Mouse (Mus musculus) heart, embryonic 16.5 days (tissue): ENCODE measurements around the gene Tcam1. TPM values are rescaled to one million over a fixed set of nuclear protein-coding genes. Genes with fewer than 3 reads are reported as not detected.
A peak's percentile ranks its signal among the peaks of the same experiment; 100 is the strongest.

Experiments used
- ATAC-seq: fragments of 200-750 bp; cut with Nextera tagmentation; replicated peaks from 2 replicates; pipeline ENCODE4 v1.8.0; 2017; ENCODE audit warnings: moderate number of reproducible peaks; ENCODE audit not compliant: insufficient read depth, low FRiP score; ENCODE audit errors: extremely low read depth
- H3K27ac ChIP-seq: fragments of 300-500 bp; sonication (generic); 2 replicates; pipeline ENCODE4 v1.5.1; 2014; ENCODE audit warnings: mild to moderate bottlenecking, low read length, control low read depth, moderate library complexity
- H3K27me3 ChIP-seq: fragments of 300-500 bp; sonication (generic); 2 replicates; pipeline ENCODE4 v1.6.1; 2014; ENCODE audit warnings: low read length, mixed read lengths; ENCODE audit not compliant: control insufficient read depth, insufficient read depth
- H3K36me3 ChIP-seq: fragments of 300-500 bp; sonication (generic); 2 replicates; pipeline ENCODE4 v1.6.1; 2014; ENCODE audit not compliant: control insufficient read depth, insufficient read depth
- H3K4me1 ChIP-seq: fragments of 300-500 bp; sonication (generic); 2 replicates; pipeline ENCODE4 v1.6.1; 2014; ENCODE audit warnings: low read length, mixed read lengths; ENCODE audit not compliant: control insufficient read depth, insufficient read depth
- H3K4me2 ChIP-seq: fragments of 300-500 bp; sonication (generic); 2 replicates; pipeline ENCODE4 v1.6.1; 2014; ENCODE audit warnings: low read depth, mild to moderate bottlenecking, control low read depth, low read length
- H3K4me3 ChIP-seq: fragments of 300-500 bp; sonication (generic); 2 replicates; pipeline ENCODE4 v1.5.1; 2014; ENCODE audit warnings: mild to moderate bottlenecking, control low read depth, low read length
- H3K9ac ChIP-seq: fragments of 300-500 bp; sonication (generic); 2 replicates; pipeline ENCODE4 v1.6.1; 2014; ENCODE audit warnings: low read length, control low read depth
- H3K9me3 ChIP-seq: fragments of 300-500 bp; sonication (generic); replicated peaks from 2 replicates; pipeline ENCODE4 v1.6.1; 2016; ENCODE audit warnings: low read length; ENCODE audit not compliant: control insufficient read depth
- WGBS: fragments of 180-500 bp; shearing (Covaris S2); extraction: QIAGEN DNeasy Blood & Tissue Kit; methylation state at CpG from one replicate; pipeline ENCODE4 v1.1.7; 2014; 5-methylcytosine and 5-hydroxymethylcytosine counted together
- polyA plus RNA-seq: library from polyadenylated mRNA; unstranded; fragments of >200 nt; fragmentation: Nextera tagmentation; extraction: Ambion mirVana; gene quantifications from 2 replicates; pipeline ENCODE4 v1.2.1, GENCODE M21; 2015

Gene Tcam1
- polyA plus RNA-seq, 1 experiment from 2014 or later, result 0.05 TPM

GRCm38 (mm10) chr11:106286206-106286605 is 9.7 kb downstream of the Tcam1 start:
- no peak for ATAC-seq
- Histone ChIP-seq H3K27me3 (no peaks in the 10 kb centered on the region), H3K9me3 (no peaks in the 10 kb centered on the region), H3K27ac (no peak overlapping the region), H3K4me2 (no peak overlapping the region), H3K36me3 (no peaks in the 10 kb centered on the region), H3K4me1 (peaks cover 5% of the 10 kb centered on the region; the same call in 1 of the 2 replicates), H3K9ac (no peak overlapping the region), H3K4me3 (no peak overlapping the region)
- 73% methylated on average over 7 of the region's 7 CpGs for WGBS

GRCm38 (mm10) chr11:106286987-106287386 is 10.5 kb downstream of the Tcam1 start:
- Histone ChIP-seq H3K27me3 (no peaks in the 10 kb centered on the region), H3K4me3 (no peak overlapping the region), H3K27ac (no peak overlapping the region), H3K4me1 (peaks cover 5% of the 10 kb centered on the region; the same call in 1 of the 2 replicates), H3K9me3 (no peaks in the 10 kb centered on the region), H3K9ac (no peak overlapping the region), H3K4me2 (no peak overlapping the region), H3K36me3 (no peaks in the 10 kb centered on the region)
- WGBS, result 67% methylated on average over 11 of the region's 11 CpGs
- no peak for ATAC-seq

GRCm38 (mm10) chr11:106289369-106289768 is 12.9 kb downstream of the Tcam1 start:
- peak; percentile 75 for ATAC-seq
- H3K9me3 ChIP-seq, result no peaks in the 10 kb centered on the region
- H3K27me3 ChIP-seq, result no peaks in the 10 kb centered on the region
- H3K36me3 ChIP-seq, result no peaks in the 10 kb centered on the region
- H3K4me3 ChIP-seq, result no peak overlapping the region
- no peak overlapping the region for H3K9ac ChIP-seq
- H3K27ac ChIP-seq, result no peak overlapping the region
- H3K4me1 ChIP-seq, result peaks cover 5% of the 10 kb centered on the region; the same call in 1 of the 2 replicates
- H3K4me2 ChIP-seq, result no peak overlapping the region
- WGBS, result 30% methylated on average over 8 of the region's 8 CpGs

GRCm38 (mm10) chr11:106290376-106290775 is 13.9 kb downstream of the Tcam1 start:
- H3K27me3 ChIP-seq, result no peaks in the 10 kb centered on the region
- peaks cover 5% of the 10 kb centered on the region; the same call in 1 of the 2 replicates for H3K4me1 ChIP-seq
- H3K9me3 ChIP-seq, result no peaks in the 10 kb centered on the region
- no peaks in the 10 kb centered on the region for H3K36me3 ChIP-seq
- no peak overlapping the region for H3K4me3 ChIP-seq
- no peak overlapping the region for H3K9ac ChIP-seq
- 90% methylated on average over 5 of the region's 5 CpGs for WGBS
- no peak for ATAC-seq
- H3K4me2 ChIP-seq, result no peak overlapping the region
- H3K27ac ChIP-seq, result no peak overlapping the region

GRCm38 (mm10) chr11:106291861-106292260 is 15.4 kb downstream of the Tcam1 start:
- H3K9me3 ChIP-seq, result no peaks in the 10 kb centered on the region
- 88% methylated on average over 2 of the region's 2 CpGs for WGBS
- H3K4me1 ChIP-seq, result peaks cover 5% of the 10 kb centered on the region; the same call in 1 of the 2 replicates
- no peak overlapping the region for H3K4me3 ChIP-seq
- H3K4me2 ChIP-seq, result no peak overlapping the region
- H3K27me3 ChIP-seq, result no peaks in the 10 kb centered on the region
- H3K27ac ChIP-seq, result no peak overlapping the region
- no peak for ATAC-seq
- no peaks in the 10 kb centered on the region for H3K36me3 ChIP-seq
- no peak overlapping the region for H3K9ac ChIP-seq

GRCm38 (mm10) chr11:106301765-106302164 is 25.3 kb downstream of the Tcam1 start, which contains the start of gene Gh:
TSS of gene Gh (minus strand) at chr11:106301865.
- no peak within 1 kb of the TSS for H3K4me3 ChIP-seq
- H3K36me3 ChIP-seq, result no peaks in the 10 kb centered on the region
- H3K27me3 ChIP-seq, result no peaks in the 10 kb centered on the region
- WGBS, result 75% methylated on average over 9 of the region's 9 CpGs
- H3K4me1 ChIP-seq, result no peaks in the 10 kb centered on the region
- H3K9me3 ChIP-seq, result no peaks in the 10 kb centered on the region
- H3K4me2 ChIP-seq, result no peak within 1 kb of the TSS
- no peak for ATAC-seq
- H3K27ac ChIP-seq, result no peak within 1 kb of the TSS
- no peak within 1 kb of the TSS for H3K9ac ChIP-seq

GRCm38 (mm10) chr11:106302634-106303033 is 26.2 kb downstream of the Tcam1 start:
- 8% methylated on average over 2 of the region's 2 CpGs for WGBS
- Histone ChIP-seq H3K4me3 (no peak overlapping the region), H3K36me3 (no peaks in the 10 kb centered on the region), H3K4me2 (no peak overlapping the region), H3K27me3 (no peaks in the 10 kb centered on the region), H3K27ac (no peak overlapping the region), H3K4me1 (no peaks in the 10 kb centered on the region), H3K9me3 (no peaks in the 10 kb centered on the region), H3K9ac (no peak overlapping the region)
- ATAC-seq, result no peak

- Histone ChIP-seq H3K9ac (no peak overlapping the region), H3K36me3 (no peaks in the 10 kb centered on the region), H3K27me3 (no peaks in the 10 kb centered on the region), H3K9me3 (no peaks in the 10 kb centered on the region), H3K4me3 (no peak overlapping the region), H3K4me1 (no peaks in the 10 kb centered on the region), H3K27ac (no peak overlapping the region), H3K4me2 (no peak overlapping the region)
- WGBS, result 71% methylated on average over 10 of the region's 10 CpGs
- ATAC-seq, result no peak
Observed at GRCm38 (mm10) chr11:106305348-106306064, 29.0 kb downstream of the Tcam1 start.

- Histone ChIP-seq H3K27ac (no peak overlapping the region), H3K27me3 (no peaks in the 10 kb centered on the region), H3K4me3 (no peak overlapping the region), H3K4me2 (no peak overlapping the region), H3K4me1 (no peaks in the 10 kb centered on the region), H3K36me3 (no peaks in the 10 kb centered on the region), H3K9me3 (no peaks in the 10 kb centered on the region), H3K9ac (no peak overlapping the region)
- no peak for ATAC-seq
- WGBS, result 87% methylated on average over 3 of the region's 3 CpGs
Observed at GRCm38 (mm10) chr11:106306065-106306385, 29.6 kb downstream of the Tcam1 start.
